Mouse (Mus musculus) kidney, adult 8-10 months (tissue): ENCODE results near the gene Slc17a9.
"Not testable (repeated sequence)": the region's sequence is repeated elsewhere in the genome, so short reads cannot be mapped to it uniquely, and the experiment has no call there.

Experiments used
- DNase-seq, 2 experiments: peaks; one replicate each; pipeline ENCODE4 v3.0.0; 2022

Slc17a9 gene

DNA sequence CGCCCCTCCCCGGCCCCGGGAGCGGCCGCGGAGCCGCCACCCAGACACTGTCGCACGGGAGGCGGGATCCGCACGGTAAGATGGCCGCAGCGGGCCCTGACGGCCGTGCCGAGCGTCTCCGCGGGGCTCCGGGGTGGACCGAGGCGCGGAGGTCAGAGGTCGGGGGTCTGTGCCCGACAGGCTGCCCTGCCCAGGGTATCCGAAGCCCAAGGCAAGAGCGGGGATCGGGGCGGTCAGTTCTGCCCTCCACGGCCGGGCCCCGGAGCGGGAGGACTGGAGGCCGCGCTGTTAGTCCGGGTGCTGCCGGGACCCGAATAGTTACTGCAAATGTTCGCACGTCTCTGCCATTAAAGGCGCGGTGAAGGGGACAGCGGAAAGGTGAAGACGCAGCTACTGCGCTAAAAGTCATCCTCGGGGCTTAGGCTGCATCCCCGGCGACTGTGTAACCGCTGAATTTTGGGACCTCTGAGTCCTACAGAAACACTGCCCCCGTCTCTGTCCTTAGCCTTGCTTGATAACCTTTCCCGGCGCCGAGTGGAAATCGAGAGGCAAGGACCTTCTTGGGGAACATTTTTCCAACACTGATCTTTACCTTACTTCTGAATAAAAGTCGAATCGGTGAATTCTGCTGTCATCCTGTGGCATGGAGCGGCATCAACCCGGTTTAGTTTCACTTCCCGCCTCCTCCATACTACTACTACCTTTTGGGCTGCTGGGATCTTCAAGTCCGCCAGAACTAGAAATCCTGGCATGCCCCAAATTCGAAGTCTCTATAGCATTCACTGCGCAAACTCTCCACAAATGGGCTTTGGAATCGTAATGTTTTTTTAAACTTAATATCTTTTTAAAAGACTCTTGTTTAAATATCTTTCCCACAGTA is 14.5 kb upstream of the Slc17a9 start:
- DNase-seq, result no peak

- DNase-seq, result no peak
These were observed 13.5 kb upstream of the Slc17a9 start for GRCm38 (mm10) chr2:180711527-180711926.

- DNase-seq, result no peak
These were observed 12.9 kb upstream of the Slc17a9 start for GRCm38 (mm10) chr2:180712037-180712689.

- not testable (repeated sequence) for DNase-seq
These were observed 2.3 kb upstream of the Slc17a9 start for GRCm38 (mm10) chr2:180722748-180723147.

GRCm38 (mm10) chr2:180723865-180724264 is 1.2 kb upstream of the Slc17a9 start:
- no peak for DNase-seq

GRCm38 (mm10) chr2:180725414-180725778 is 333 bp downstream of the Slc17a9 start:
- DNase-seq, result no peak

DNA sequence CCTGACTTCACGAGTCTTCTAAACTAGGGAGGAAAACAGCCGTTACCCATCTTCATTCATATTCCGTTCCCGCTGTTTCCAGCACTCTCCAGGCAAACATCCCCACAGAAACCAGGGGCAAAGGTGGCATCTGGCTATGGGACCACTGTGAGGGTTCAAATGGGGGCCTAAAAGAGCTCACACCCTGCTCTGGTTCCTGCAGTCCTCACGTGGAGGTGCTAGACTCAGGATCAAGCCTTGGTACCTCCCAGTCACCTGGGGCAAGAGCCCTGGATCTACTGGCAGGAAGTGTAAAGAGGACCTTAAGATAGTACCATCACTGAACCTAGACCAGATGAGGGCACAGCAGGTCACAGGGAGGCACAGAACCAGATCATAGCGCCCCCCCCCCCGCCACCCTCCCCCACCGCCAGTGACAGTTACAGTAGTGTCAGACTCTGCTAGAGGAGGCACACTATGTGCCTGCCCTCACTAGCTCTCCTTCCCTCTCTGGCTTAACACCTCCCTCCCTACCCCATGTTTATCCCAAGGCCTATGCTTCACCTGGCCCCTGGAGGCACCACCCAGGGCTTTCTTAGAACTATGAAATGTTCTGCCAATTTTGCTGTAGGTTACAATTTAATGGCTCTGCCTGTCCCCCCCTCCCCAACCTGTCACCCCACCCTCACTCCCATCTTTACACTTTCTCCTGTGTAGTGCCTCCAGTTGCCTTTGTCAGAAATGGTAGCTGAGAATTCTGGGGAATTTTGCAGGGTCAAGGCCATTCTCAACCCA is 980 bp downstream of the Slc17a9 start:
- no peak for DNase-seq

DNA sequence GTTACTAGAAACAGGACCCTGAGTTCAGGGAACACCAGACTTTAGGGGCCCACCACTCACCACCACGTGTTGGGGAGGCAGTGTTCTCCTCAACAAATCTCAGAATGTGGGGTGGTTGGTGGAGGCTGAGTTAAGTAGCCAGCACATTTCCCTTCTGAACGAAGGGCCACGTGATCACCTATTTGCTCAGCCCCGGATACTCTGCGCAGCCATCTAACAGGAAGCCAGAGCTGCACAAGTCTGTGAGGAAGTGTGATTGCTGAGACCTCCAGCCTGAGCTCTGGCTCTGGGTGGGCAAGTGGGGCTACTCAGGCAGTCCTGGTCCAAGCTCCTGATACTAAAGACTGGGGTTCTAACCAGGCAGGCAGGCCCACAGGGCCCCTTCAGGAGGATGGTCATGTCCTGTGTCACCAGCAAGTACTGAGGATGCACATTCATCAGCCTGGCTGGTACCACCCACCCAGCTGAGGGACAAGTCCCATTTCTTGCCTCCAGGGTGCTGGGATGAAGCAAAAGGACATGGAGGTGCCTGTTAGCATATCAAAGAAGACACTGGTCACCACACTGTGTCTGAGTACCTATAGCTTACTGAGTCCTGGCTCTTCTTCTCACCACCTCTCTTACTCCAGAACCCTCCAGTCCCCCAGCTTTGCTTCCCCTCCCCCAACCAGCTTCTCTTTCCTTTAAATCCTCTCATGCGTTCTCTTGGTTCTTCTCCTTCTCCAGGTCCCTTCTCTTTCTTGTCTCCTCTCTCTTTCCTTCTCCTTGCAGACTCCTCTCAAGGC is 1.8 kb downstream of the Slc17a9 start:
- no peak for DNase-seq

GRCm38 (mm10) chr2:180727613-180728021 is 2.6 kb downstream of the Slc17a9 start:
- no peak for DNase-seq

DNA sequence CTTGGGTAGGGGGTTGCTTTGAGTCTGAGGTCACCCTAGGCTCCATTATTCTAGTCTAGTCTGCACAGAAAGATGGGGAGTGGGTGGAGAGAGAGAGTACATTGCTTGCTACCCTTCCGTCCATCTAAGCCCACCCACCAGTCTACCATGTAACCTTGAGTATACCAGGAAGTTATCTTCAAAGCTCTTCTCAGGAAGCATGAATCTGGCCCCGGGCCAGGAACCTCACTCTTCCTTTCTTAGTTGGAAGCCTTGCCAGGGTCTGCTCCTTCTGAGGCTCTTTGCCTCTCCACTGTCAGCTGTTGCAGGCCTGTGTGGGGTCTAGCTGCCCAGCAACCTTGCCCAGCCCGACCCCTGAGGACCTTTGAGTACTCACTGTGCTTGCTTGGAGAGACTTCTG is 6.0 kb downstream of the Slc17a9 start:
- DNase-seq, result no peak

DNA sequence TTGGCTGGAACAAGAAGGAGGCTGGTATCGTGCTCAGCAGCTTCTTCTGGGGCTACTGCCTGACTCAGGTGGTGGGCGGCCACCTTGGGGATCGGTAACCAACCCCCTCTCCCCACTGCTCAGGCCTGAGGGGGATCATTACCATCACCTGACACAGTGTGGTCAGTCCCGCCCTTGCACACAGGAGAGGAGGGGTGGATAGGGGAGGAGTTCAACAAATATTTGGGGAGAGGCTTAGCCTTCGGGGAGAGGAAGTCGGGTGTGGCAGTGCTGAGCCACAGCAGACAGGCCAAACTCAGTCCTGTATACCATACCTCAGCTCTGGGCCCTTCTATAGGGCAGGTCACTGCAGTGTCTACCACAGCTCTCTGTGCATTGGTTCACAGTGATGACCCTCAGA is 6.9 kb downstream of the Slc17a9 start:
- no peak for DNase-seq

DNA sequence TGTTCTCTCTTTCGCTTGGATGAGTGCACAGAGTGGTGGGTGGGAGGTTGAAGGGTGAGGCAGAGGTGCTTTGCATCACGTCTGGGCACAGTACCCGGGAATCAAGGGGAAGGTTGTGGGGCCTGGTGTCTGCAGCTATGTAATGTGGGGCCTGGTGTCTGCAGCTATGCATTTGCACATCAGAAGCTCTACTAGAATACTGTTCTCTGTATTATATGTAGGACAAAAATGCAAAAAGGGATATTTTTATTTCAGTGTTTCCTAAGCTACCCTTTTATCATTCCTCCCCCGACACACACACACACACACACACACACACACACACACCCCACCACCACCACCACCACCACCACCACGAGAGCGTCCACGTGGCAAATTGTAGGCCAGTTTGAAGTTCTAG is 10.2 kb downstream of the Slc17a9 start:
- no peak for DNase-seq

- no peak for DNase-seq
These were observed 12.9 kb downstream of the Slc17a9 start for GRCm38 (mm10) chr2:180737984-180738383.

- DNase-seq, result no peak
These were observed 15.3 kb downstream of the Slc17a9 start for GRCm38 (mm10) chr2:180740349-180740748.

DNA sequence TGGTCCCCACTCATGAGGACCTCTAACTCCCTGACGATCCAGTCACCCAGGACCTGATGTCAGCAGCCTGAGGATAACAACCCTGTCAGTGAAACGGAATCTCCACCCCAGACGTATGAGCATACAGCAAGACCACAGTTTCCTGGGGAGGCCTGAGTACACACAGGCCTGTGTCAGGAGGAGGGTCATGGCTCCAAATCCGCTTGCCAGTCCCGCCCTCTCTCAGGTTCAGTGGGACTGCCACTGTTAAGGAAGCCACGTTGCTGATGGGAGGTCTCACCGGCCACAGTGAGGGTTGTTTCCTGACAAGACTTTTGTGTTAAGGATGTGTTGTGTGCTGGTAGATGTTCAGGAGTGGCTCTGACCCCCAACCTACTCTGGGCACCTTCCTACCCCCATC is 16.4 kb downstream of the Slc17a9 start:
- no peak for DNase-seq

- no peak for DNase-seq
These were observed 17.8 kb downstream of the Slc17a9 start for GRCm38 (mm10) chr2:180742820-180743219.

- DNase-seq, result no peak
These were observed 18.3 kb downstream of the Slc17a9 start for GRCm38 (mm10) chr2:180743321-180743720.

DNA sequence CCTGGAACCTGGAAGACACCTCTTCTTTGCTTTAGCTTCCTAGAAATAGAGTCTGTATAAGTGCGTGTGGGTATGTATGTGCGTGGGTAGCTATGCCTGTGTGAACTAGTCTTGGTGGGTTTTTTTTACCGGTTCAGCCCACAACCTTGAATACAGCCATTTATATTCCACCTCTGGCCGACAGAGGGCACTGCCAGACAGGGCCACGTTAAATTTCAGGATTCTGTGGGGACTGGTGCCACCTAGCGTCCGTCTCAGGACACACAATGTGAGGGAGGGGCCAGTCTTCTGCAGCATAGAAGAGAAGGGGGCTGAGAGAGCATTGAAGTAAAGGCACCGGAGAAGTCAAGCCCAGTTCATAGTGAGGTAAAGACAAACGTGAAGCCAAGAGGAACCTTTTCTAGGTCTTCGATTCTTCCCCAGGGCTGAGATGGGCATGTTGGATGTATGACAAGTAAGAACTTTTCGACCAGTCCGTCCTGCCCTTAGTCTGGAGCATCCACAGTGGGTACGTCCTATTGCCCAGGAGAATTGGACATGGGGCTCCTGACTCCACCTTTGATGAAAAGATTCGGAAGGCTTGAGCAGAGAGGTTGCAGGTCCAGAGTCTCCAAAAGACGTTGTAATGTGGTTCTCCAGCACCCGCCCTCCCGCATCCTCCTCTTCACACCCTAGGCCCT is 20.3 kb downstream of the Slc17a9 start:
- peak; percentile 67 to 88 for DNase-seq

DNA sequence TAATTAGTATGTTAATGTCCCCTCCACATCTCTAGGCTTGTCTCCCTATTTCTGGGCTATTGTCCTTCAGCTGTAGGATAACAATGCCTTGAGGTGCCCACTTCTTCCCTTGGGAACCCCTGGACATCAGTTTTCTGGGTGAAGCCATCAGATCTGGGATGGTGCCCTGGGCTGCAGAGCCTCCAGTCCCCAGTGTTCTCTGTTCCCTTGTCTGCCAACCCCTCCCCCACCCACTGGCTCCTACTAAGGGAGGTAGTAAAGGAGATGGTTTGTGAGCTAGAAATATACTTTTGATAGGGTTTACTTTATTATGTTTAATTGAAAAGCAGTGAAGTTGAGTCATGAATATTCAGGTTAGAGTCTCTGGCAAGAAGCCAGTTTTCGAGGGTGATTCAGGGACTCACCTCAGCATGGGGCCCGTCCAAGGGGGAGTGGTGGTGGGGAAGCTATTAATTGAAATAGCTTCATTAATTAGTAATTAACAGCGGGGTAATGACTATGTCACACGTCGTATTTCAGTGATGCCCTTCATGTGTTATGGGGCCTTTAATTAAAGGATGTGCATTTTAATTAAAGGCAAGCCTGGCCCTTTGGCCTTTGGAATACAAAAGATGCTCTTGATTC is 21.6 kb downstream of the Slc17a9 start:
- no peak for DNase-seq

DNA sequence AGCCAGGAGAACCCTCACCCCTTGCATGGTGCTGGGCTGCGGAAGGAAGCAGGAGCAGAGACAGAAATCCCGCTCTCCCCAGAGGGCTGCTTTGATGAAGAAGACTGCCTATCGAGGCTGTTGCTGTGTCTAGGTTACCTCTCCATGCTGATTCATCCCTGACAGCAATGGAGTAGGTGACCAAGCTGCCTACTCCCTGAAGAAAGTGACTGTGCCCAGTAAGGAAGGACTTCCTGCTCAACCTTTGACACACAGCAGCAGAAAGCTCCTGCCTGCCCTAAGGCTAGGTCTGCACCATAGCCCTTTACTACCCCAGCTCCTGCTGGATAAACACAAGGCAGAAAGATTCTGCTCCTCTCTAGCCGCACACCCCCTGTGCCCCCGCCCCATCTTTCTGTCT is 23.8 kb downstream of the Slc17a9 start:
- no peak for DNase-seq

- no peak for DNase-seq
These were observed 30.1 kb downstream of the Slc17a9 start for GRCm38 (mm10) chr2:180754976-180755688.
